Mouse (Mus musculus) forebrain, embryonic 13.5 days (tissue): ENCODE measurements around the gene Cryaa. TPM values are rescaled to one million over a fixed set of nuclear protein-coding genes. Genes with fewer than 3 reads are reported as not detected.

Source experiments
- ATAC-seq: fragments of 200-750 bp; cut with Nextera tagmentation; 2 replicates; pipeline ENCODE4 v1.8.0; 2017
- H3K27ac ChIP-seq: fragments of 300-500 bp; sonication (generic); 2 replicates; pipeline ENCODE4 v1.5.1; 2015; ENCODE audit warnings: inconsistent platforms, mild to moderate bottlenecking, moderate library complexity
- H3K27me3 ChIP-seq: fragments of 300-500 bp; sonication (generic); 2 replicates; pipeline ENCODE4 v1.6.1; 2015; ENCODE audit warnings: mild to moderate bottlenecking, inconsistent platforms
- H3K36me3 ChIP-seq: fragments of 300-500 bp; sonication (generic); 2 replicates; pipeline ENCODE4 v1.6.1; 2015; ENCODE audit warnings: mild to moderate bottlenecking, inconsistent platforms; ENCODE audit not compliant: poor library complexity, severe bottlenecking
- H3K4me1 ChIP-seq: fragments of 300-500 bp; sonication (generic); 2 replicates; pipeline ENCODE4 v1.6.1; 2015; ENCODE audit warnings: inconsistent platforms
- H3K4me2 ChIP-seq: fragments of 300-500 bp; sonication (generic); 2 replicates; pipeline ENCODE4 v1.6.1; 2015; ENCODE audit warnings: inconsistent platforms, mild to moderate bottlenecking, moderate library complexity
- H3K4me3 ChIP-seq: fragments of 300-500 bp; sonication (generic); 2 replicates; pipeline ENCODE4 v1.5.1; 2015; ENCODE audit warnings: mild to moderate bottlenecking, inconsistent platforms
- H3K9ac ChIP-seq: fragments of 300-500 bp; sonication (generic); 2 replicates; pipeline ENCODE4 v1.6.1; 2015; ENCODE audit warnings: mild to moderate bottlenecking, inconsistent platforms
- H3K9me3 ChIP-seq: fragments of 300-500 bp; sonication (generic); replicated peaks from 2 replicates; pipeline ENCODE4 v1.6.1; 2016; ENCODE audit warnings: inconsistent platforms
- WGBS: fragments of 180-500 bp; shearing (Covaris S2); methylation state at CpG from one replicate; pipeline ENCODE4 v1.1.7; 2015; 5-methylcytosine and 5-hydroxymethylcytosine counted together
- polyA plus RNA-seq: library from polyadenylated mRNA; unstranded; fragments of >200 nt; fragmentation: Nextera tagmentation; extraction: Ambion mirVana; gene quantifications from 2 replicates; pipeline ENCODE4 v1.2.1, GENCODE M21; 2015

Gene Cryaa
- polyA plus RNA-seq, 1 experiment from 2014 or later: not detected

GRCm38 (mm10) chr17:31721637-31722036 lies 44.0 kb downstream of the Cryaa start:
- no peak for ATAC-seq
- Histone ChIP-seq H3K9me3 (no peaks in the 10 kb centered on the region), H3K4me1 (peaks cover 15% of the 10 kb centered on the region; the same call in 1 of the 2 replicates), H3K9ac (no peak overlapping the region), H3K36me3 (no peaks in the 10 kb centered on the region), H3K4me3 (no peak overlapping the region), H3K4me2 (no peak overlapping the region), H3K27ac (no peak overlapping the region), H3K27me3 (no peaks in the 10 kb centered on the region)
- WGBS: 76% methylated on average over 6 of the region's 6 CpGs

DNA sequence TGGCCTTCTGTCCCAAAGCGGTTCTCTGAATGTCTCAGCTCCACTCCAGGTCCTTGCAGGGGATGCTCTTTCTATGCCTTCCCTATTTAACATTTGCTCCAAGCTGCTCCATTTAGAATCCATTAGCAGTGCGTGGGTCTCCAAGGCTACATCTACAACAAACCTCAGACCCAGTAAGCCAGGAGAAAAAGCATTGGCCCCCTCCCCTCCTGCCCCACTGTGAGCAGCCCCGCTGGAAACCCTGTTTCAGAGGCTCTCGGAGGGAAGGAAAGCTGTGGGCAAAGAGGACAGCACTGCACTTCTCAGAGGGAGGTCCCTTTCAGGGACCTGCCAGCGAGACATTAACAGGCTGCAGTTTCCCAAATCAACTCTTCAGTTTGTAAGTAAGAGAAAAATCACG lies 47.8 kb downstream of the Cryaa start:
- 11% methylated on average over 6 of the region's 6 CpGs for WGBS
- H3K4me2 ChIP-seq: no peak overlapping the region
- no peak overlapping the region for H3K27ac ChIP-seq
- peaks cover 24% of the 10 kb centered on the region for H3K4me1 ChIP-seq
- no peaks in the 10 kb centered on the region for H3K36me3 ChIP-seq
- ATAC-seq: no peak
- no peak overlapping the region for H3K4me3 ChIP-seq
- no peaks in the 10 kb centered on the region for H3K27me3 ChIP-seq
- H3K9me3 ChIP-seq: no peaks in the 10 kb centered on the region
- H3K9ac ChIP-seq: no peak overlapping the region

DNA sequence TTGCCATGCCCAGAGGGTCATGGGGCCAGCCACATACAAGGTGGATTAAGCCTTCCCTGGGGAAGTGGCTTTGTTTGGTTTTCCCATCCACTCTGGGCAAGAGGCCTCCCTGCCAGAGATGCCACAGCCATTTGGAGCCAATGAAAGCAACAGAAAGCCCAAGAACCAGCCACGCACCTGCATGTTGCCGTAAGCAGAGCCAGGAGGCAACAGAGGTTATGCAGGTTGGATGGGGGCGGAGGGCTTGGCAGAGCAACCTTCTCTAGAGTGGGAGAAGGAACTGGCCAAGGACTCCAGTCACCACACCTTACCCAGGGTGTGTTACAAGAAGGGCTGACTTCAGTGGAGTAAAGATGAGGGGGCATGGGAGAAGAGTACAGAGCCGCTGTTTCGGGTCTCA lies 48.6 kb downstream of the Cryaa start:
- Histone ChIP-seq H3K36me3 (no peaks in the 10 kb centered on the region), H3K4me2 (no peak overlapping the region), H3K9me3 (no peaks in the 10 kb centered on the region), H3K27ac (no peak overlapping the region), H3K9ac (no peak overlapping the region), H3K4me1 (peaks cover 24% of the 10 kb centered on the region), H3K27me3 (no peaks in the 10 kb centered on the region), H3K4me3 (no peak overlapping the region)
- WGBS: 90% methylated on average over 5 of the region's 5 CpGs
- no peak for ATAC-seq

DNA sequence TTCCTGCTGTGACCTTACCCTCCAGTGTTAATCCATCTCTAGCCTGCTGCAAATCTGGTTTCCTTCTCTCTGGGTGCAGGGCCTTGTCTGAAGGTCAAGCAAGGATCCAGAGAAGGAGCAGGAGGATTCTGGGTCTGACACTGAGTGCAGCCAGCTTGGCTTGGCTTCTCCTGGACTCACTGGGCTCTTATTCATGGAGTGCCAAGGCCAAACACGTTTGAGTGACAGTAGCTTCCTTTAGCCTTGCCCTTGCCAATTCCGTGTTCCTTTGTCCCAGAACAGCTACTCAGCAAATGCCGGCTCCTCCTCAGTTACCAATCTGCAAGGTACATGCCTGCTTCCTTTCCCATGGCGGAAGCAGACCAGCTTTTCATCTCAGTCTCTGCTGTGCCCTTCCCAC lies 49.6 kb downstream of the Cryaa start:
- Histone ChIP-seq H3K27ac (no peak overlapping the region), H3K36me3 (no peaks in the 10 kb centered on the region), H3K4me2 (no peak overlapping the region), H3K4me3 (no peak overlapping the region), H3K27me3 (no peaks in the 10 kb centered on the region), H3K9me3 (no peaks in the 10 kb centered on the region), H3K4me1 (peaks cover 20% of the 10 kb centered on the region), H3K9ac (no peak overlapping the region)
- no peak for ATAC-seq
- 71% methylated on average over 4 of the region's 4 CpGs for WGBS

- no peak for ATAC-seq
- WGBS: 70% methylated on average over 4 of the region's 4 CpGs
- Histone ChIP-seq H3K27ac (no peak overlapping the region), H3K36me3 (no peaks in the 10 kb centered on the region), H3K9me3 (no peaks in the 10 kb centered on the region), H3K4me3 (no peak overlapping the region), H3K4me1 (peaks cover 20% of the 10 kb centered on the region), H3K4me2 (no peak overlapping the region), H3K9ac (no peak overlapping the region), H3K27me3 (no peaks in the 10 kb centered on the region)
These were observed 50.4 kb downstream of the Cryaa start for GRCm38 (mm10) chr17:31728043-31728442.

GRCm38 (mm10) chr17:31728968-31729501 lies 51.4 kb downstream of the Cryaa start:
- no peaks in the 10 kb centered on the region for H3K36me3 ChIP-seq
- H3K9me3 ChIP-seq: no peaks in the 10 kb centered on the region
- H3K9ac ChIP-seq: no peak overlapping the region
- H3K27ac ChIP-seq: no peak overlapping the region; the same call in 1 of the 2 replicates
- WGBS: 73% methylated on average over 7 of the region's 7 CpGs
- H3K4me2 ChIP-seq: no peak overlapping the region
- no peaks in the 10 kb centered on the region for H3K27me3 ChIP-seq
- peak; percentile 30; the same call in 1 of the 2 replicates for ATAC-seq
- peaks cover 20% of the 10 kb centered on the region for H3K4me1 ChIP-seq
- H3K4me3 ChIP-seq: no peak overlapping the region

GRCm38 (mm10) chr17:31731038-31731437 lies 53.4 kb downstream of the Cryaa start:
- no peaks in the 10 kb centered on the region for H3K27me3 ChIP-seq
- H3K4me2 ChIP-seq: no peak overlapping the region
- ATAC-seq: no peak
- 51% methylated on average over 6 of the region's 6 CpGs for WGBS
- no peak overlapping the region for H3K4me3 ChIP-seq
- no peaks in the 10 kb centered on the region for H3K9me3 ChIP-seq
- no peak overlapping the region for H3K27ac ChIP-seq
- peaks cover 9% of the 10 kb centered on the region; the same call in 1 of the 2 replicates for H3K4me1 ChIP-seq
- H3K36me3 ChIP-seq: no peaks in the 10 kb centered on the region
- no peak overlapping the region for H3K9ac ChIP-seq

Other genes starting within 250 kb of the Cryaa start
- gene Wdr4, start 157.8 kb upstream of the Cryaa start, polyA plus RNA-seq: 37.9 and 43.6 TPM in 2 replicates
- 340 and 354 TPM in 2 replicates for gene Ndufv3, start 157.7 kb upstream of the Cryaa start, polyA plus RNA-seq
- gene Pknox1, start 113.1 kb upstream of the Cryaa start, polyA plus RNA-seq: 29.6 and 30.5 TPM in 2 replicates
- 4.4 and 5.3 TPM in 2 replicates for gene Cbs, start 40.6 kb upstream of the Cryaa start, polyA plus RNA-seq
- 349 and 357 TPM in 2 replicates for gene U2af1, start 18.9 kb upstream of the Cryaa start, polyA plus RNA-seq
- gene Sik1, start 178.0 kb downstream of the Cryaa start, polyA plus RNA-seq: 13.5 and 13.8 TPM in 2 replicates